Mouse (Mus musculus) lung, postnatal 0 days (tissue): ENCODE results near the gene Socs7.

Source experiments
- CTCF ChIP-seq: IDR thresholded peaks from 2 replicates; pipeline ENCODE4 v1.5.1; 2016; ENCODE audit warnings: antibody characterized with exemption, mild to moderate bottlenecking
- EP300 ChIP-seq: IDR thresholded peaks from 2 replicates; pipeline ENCODE4 v1.6.1; 2016; ENCODE audit warnings: antibody characterized with exemption, mild to moderate bottlenecking, control low read depth

GRCm38 (mm10) chr11:97407456-97407855 lies 45.1 kb downstream of the Socs7 start:
- TF ChIP-seq CTCF (no peak), EP300 (no peak)
